Mouse (Mus musculus) adrenal gland, adult 8-10 months (tissue): ENCODE measurements around the gene Trmo. TPM values are rescaled to one million over a fixed set of nuclear protein-coding genes. Genes with fewer than 3 reads are reported as not detected.

Experiments
- DNase-seq: peaks from one replicate; pipeline ENCODE4 v3.0.0; 2022
- total RNA-seq, 4 experiments: library from RNA; stranded (reverse); gene quantifications; 2 replicates each; pipeline ENCODE4 v1.2.4; 2022

Gene Trmo
- total RNA-seq = 1 to 10 TPM; 5.6 to 7.8 (median 6.7) TPM

DNA sequence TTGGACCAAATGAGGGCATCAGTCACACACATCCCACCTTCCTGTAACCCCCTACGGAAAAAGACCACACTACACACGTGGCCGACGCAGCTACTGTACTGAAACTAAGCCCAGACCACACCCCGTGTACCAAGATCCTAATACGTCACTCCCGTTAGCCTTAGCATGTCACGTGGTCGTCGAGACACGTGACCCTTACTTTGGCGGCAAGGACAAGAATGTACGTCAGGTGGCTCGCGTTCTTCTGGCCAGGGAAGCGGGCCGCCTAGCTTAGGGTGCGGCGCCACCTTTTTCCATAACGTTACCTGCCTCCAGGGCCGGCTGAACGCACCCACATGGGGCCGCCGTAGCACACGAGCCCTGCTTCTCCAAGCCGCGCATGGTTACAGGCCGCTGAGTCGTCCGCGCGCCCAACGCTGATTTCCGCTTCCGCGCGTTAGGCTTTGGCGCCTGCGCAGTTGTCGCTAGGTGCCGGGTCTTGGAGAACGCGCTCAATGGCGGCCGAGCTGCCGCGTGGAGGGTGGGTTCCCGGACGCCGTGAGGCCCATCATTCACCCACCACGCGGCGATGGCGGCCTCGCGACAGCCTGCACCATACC, at the start of gene Trmo:
TSS of gene Trmo (minus strand) at position 425 of the 599 bp plus-strand sequence.
- peak; percentile 92 for DNase-seq

DNA sequence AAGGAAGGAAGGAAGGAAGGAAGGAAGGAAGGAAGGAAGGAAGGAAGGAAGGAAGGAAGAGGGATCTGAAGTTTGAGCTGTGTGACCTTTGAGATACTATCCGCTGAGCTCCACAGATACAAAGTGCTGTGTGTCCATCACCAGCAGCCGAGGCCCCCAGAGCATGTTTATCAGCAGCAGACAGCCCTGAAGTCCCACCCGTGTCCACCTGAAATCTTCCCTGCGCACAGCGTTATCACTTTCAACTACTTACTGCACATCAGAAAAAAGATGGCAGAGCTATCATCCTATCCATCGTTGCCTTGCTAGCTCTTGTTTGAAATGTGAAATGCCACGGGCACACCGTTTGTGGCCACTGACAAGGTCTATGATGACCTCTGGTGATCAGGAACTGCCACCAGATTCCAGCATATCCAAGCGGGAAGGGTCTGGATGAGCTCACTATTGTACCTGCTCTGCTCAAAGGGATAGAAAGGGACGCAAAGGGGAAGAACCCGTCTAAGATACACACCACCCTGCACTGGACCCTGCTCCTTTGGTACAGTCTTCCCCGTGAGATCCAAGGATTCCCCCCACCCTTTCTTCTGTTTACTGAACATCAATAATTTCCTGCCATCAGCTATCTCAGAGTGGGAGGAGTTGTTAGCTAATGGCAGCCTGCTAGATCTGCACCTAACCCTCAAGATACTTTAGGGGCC, 43.3 kb upstream of the Trmo start:
- no peak for DNase-seq

DNA sequence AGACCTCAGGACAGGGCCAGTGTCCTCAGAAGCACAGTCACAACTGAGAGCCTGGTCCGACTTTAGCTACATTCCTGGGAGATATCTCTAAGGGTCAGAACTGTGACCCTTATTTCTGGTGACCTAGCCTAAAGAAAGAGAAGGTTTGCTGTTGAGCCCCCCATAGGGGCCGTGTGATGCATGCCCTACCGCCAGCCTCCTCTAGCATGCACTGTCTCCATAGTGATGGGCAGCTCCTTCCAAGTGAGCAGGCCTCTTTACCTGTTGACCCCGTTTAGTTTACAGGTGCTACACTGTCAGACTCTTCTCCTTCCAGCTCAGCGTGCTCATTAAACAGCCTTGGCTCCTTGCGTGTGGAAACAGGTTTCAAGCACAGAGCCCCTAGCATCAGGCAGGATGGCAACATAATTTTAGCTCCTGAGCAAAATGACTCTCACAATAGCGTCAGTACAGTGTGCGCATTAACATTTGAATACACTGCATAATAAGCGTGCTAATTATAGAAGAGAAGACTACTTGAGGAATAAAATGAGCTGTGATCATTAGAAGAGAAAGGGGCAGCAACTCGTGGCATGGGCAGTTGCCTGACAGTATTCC, 39.8 kb upstream of the Trmo start:
- no peak for DNase-seq

DNA sequence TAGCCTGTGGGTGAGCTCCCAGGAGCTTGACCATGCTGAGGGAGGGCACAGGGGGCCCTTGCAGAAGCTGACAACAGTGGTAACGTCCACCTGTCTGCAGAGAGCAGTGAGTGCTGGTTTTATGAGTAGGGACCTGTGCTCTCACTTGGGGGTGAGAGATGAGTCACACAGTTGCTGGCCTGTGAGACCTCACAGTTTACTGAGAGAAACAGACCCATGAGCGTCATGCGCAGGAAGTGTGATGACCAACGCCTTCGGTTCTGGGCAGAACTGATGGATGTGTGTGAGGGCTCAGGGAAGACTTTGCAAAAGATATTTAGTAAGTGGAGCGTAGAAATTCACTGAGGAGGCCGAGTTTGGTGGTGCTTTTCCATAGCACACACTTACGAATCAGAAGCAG, 33.4 kb upstream of the Trmo start:
- no peak for DNase-seq

DNA sequence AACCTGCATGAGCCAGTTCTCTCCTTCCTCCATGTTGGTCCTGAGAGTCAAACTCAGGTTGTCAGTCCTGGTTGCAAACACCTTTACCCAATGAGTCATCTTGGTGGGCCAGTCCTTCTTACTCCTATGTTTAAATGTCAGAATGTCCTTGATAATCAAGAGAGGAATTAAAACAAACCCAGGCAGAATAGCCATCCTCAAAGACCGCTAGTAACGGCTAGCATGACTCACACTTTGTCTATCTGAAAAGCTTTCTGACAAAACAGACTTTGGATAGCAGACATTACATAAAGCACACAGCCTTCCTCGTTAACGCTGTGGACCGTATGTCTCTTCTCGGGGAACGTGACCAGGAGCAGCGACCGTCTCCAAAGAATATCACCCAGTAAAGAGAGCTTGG, 29.6 kb upstream of the Trmo start:
- peak; percentile 8 for DNase-seq

DNA sequence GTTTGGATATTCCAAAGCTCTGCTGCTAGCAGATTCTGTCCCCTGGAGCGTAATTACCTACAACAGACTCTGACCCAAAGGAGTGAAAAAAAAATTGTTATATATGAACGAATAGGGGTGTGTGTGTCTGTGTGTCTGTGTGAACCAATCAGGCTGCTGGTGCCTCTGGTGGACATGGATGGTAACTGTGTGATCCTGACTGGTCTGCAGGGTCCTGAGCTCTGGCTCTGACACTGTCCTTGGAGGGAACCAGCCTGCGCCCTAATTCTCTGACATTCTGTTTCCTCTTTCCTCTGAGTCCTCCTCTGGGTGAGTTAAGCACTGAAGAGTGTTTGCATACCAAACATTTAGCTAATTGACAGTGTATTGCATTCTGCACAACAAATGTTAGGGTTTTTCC, 28.3 kb upstream of the Trmo start:
- peak; percentile 17 for DNase-seq

DNA sequence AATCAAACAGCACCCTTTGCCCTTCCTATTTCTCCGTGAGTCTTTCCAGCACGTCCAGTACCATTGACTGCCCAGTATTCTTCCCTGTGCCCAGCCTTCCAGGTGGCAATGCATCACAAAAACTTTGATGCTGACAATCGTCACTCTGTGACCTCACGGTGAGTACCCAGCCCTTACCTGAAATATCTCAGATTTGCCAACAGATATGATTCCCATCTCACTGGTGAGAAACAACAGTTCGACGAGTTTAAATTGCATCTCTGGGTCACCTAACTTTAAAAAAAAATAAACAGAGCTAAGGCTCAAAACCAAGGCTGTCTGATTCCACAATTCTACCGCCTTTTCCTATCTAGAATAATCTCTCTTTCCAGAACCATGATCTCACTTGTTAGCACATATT, 24.2 kb upstream of the Trmo start, which contains the start of gene Hemgn:
TSS of gene Hemgn (minus strand) at position 101 of the 400 bp plus-strand sequence.
- DNase-seq = no peak

DNA sequence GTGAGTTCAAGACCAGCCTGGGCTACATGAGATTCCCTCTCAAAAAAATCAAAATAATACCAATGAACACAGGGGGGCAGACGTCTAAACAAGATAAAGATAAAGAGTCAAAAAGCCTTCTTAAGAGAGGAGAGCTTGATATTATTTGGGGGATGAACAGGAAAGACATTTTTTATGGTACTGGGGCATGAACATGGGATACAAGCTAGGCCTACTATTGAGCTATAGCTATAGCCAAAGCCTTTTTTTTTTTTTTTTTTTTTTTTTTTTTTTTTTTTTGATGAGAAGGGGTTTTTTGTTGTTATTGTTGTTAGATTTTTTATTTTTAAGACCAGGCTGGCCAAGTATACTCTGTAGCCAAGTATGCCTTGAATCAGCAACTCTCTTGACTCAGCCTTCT, 22.9 kb upstream of the Trmo start:
- no peak for DNase-seq

DNA sequence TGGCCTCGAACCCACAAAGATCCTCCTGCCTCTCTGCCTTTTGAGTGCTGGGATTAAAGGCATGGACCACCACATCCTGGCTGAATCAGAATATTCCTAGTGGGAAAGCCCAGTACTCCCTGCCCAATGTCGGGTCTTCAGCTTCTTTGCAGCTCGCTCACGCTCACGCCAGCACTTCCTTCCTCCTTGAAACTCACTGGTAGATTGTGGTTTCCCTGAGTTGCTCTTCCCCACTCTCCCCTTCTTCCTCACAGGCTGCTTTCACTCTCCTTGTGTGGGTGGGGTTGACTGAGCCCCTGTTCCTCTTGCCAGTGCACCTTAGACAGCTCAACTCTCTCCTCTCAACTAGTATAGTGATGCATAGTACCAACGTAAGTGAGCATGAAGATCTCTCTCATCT, 22.3 kb upstream of the Trmo start:
- no peak for DNase-seq

DNA sequence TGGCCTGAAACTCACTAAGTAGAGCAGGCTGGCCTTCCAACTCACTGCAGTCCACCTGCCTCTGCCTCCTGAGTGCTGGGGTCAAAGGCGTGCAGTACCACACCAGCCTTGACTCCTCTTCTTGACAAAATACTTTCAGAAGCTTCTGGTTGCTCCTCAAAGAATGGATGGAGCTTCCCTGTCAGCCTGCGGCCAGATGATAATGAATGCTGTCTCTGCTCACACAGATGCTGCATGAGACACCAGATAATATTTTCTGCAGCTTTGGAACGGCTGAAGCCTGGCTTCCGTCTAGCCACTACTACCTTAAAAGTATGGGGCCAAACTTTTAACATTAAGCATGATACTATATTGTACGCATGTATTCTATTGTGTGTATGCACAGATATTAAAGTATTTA, 21.4 kb upstream of the Trmo start:
- DNase-seq = no peak

DNA sequence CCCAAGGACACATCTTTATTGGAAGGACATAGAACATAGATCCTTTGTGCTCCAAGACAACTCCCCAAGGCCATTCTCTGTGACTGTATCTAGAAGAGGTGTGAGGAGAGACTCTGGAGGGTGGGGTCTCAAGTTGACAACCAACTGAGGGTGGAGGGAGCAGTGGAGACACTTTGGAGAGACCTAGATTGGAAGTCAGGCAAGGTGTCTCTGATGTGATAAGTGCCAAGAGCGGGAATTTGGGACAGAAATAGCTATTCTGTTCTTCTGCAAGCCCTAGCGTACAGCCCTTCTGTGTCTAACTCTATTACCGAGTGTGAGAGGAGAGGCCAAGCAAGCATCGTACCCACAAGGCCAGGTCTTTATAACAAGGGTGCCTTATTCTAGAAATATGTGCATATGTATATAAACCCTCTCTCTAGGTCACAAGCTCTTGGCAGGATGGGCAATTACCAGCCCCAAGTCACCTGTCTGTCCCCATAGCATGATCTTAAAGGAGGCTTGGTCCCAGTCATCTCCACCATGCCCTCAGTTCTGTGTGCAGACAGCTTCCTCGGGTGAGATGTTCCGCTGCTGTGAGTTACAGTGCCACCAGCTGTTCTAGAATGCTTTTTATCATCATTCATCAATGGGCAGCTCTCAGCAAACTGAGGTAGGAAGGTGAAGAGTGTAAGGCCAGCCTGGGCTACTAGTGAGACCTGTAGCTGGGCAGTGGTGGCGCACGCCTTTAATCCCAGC, 17.9 kb upstream of the Trmo start:
- DNase-seq = no peak

DNA sequence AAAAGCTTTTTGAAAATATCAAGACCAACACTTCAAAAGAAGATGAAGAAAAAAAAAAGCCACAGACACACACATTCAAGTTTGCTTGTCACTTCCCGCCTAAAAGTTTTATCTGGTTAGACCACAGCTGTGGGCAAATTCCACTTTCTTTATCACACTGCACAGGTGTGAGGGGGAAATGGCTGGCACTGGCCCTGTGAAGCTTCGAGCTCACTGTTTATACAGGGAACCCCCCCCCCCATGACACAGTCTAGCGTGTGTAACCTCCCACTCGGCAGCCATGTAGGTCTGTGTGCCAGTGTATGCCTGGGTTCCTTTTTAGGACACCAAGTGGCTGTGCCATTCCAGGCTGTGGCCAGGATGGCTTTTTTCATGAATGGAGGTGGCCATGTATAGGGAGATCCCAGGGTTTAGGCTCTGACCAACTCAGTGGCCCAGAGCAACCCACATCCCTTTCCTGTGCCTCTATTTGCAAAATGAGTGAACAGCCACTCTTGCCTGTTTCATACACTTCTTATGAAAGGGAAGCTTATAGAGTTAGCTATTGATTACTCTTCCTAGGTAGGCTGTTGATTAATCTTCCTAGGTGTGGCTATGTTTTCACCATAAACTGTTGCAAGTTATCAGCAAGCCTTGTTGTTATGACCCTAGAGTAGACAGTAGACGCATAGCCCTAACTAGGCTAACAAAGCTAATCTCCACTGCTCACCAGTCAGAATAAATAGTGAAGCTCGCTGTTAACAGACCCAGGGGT, 15.0 kb upstream of the Trmo start:
- DNase-seq = no peak

DNA sequence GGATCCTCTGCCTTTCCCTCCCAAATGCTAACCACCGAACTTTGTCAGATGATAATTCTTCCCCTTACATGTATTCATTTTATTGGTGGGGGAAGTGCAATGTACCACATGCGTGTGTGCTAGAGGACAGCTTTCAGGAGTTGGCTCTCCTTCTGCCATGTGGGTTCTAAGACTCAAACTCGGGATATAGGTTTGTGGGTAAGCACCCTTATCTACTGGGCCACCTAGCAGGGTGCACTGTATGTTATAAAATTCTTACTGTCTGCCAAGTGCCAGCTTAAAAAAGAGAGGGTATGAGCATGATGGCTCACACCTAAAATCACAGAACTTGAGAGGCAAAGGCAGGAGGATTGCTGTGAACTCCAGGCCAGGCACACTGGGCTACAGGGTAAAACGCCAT, 9.6 kb upstream of the Trmo start:
- no peak for DNase-seq

DNA sequence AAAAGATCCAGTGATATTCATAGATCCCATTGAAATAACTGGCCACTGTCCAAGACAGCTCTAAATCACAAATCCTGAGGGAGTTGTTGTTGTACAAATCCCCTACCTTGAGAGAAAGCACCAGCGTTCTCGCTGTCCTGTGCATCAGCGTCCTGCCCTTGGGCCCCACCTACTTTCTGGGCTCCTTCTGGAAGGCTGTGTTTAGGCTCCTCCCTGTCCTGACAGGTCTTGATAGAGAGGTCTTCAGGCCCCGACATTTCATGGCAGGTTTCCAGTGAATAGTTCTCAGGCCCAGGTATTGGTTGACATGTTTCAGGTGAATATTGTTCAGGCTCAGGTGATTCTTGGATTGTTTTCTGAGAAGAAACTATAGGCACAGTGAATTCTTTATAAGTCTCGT, 6.5 kb upstream of the Trmo start:
- no peak for DNase-seq

DNA sequence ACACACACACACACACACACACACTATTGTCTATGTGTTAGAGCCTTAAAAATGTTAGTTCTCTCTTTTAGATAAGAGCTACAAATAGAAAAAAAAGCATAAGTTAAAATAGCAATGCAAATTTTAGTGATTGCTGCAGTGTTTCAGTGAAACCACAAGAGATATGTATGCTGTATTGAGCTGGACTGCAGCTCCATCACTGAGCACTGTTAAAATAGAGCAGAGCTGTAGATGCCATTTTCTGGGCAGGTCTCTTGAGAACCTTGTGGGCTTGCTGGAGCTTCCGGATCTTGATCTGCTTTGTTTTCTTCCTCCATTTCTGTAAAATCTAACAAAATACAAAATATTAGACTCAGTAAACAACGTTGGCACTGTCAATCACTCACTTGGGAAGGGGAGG, 5.2 kb upstream of the Trmo start:
- DNase-seq = no peak

DNA sequence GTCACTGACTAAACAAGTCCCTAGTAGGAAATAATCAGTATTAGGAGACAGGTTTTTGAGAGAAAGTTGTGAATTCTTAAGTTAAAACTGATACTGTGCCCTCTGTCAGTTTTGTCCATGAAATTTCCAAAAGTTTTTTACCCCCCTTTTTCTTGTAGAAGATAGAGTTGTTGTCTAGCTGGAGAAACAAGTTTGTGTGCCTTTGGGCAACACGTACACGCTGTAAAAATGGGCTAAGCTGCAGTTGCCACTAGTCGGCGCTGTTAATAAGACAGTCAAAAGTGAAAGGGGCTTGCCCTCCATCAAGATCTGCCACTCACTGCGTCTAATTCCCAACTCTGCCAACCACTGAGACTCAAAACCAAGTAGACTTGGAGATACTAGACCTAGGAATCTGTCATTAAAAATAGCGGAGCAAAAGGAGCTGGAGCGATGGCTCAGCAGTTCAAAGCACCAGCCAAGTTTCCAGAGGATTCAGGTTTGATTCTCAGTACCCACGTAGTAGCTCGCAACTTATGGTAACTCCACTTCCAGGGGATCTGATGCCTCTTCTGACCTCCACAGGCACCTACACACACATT, 1.2 kb upstream of the Trmo start:
- DNase-seq = peak; percentile 66

DNA sequence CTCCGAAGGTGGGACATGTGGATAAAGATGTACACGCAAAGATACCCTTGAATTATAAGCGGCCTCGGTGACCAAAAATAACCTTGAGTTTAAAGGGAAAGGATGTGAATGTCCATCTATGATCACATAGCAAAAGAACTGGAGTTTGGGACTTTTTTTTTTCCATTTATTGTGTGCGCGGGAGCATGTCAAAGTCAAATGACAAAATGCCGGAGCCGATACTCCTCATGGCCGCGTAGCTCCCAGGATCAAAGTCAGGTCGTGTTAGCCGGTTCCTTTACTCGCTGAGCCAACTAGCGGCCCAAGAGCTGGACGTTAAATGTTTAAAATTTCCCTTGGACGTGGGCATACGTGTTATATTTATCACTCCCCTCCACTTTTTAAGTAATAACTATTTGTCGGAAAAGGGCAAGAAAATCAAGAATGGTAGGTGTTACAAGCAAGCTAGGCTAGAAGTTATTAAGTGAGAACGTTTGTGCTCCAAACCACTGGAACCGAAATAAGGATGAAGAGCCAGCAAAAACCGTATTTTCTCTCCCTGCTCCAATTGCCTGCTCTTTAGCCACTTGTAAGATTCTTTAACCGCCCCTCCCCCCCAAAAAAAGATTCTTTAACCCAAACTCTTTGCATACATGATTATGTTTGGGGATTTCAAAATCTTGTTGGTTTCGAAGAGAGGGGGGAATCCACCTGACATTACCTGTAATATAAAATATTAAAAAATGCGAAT, 540 bp upstream of the Trmo start:
- DNase-seq = no peak

DNA sequence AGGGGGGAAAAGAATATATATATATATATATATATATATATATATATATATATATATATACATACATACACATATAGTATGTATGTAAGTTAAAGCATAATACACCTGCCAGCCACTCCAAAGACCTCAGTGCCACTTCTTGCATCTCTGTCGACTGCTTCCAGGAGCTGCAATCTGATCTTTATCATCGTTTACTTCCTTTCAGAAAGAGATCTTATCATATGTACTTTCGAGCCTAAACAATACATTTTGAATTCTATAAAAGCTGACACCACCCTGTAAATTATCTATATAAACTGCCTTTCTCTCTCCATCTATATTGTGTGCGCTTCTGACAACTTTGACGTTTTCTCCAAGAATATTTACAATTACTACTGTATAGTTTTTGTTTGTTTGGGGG, 681 bp downstream of the Trmo start:
- no peak for DNase-seq

DNA sequence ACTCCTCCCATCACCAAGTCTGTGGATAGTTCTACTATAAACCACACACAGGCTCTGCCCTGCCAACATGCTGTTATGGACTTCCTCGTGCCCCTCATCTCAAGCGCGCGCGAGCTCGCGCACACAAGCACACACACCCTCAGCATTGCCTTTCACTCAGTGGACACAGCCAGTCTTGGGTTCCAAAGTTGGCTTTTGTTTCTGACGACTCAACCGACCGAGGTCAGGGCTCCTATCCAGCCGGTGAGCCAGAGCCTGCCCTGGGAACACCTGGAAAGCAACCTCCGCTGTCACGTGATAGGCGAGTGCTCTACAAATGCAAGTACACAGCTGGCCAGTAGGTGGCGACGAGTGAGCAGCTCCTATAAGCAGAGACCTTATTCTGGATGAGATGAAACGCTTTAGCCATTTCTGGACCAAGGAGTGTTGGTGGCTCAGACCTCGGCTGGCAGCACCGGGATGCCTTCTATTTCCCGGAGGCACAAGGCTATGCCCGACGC, 14.3 kb downstream of the Trmo start:
- DNase-seq = peak; percentile 79

DNA sequence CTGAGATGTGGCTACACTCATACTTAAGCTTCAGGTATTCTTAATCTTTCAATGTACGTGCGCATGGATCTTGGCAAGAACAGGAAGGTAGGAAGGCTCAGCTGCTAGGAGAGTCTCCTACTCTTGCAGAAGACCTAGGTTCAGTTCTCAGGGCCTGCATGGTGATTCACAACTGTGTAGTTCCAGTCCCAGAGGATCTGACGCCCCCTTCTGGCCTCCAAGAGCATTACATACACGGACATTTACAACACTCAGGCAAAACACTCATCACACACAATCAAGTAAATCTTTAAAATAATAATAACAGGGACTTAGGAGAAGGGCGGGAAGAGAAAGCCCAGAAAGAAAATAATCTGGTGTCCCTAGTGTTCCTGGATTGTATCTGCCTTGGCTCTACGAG, 14.8 kb downstream of the Trmo start:
- DNase-seq = no peak

DNA sequence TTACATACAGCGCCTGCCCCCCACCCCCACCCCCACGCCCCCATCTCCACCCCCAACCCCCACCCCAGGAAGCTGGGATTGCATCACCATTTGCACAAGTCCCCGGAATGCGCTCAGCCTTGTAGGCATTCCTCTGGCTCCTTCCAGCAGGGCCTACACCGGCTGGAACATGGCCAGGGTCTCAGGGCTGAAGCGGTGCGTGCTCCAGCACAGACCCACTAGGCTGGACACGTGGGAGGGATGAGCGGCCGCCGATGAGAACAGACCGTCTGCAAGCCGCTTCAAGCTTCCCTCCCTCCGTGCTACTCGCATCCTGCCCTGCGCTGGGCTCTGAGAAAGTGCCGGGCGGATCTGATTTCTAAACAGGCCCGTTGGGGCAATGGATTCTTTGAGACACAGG, 18.2 kb downstream of the Trmo start:
- peak; percentile 77 for DNase-seq
